Mouse (Mus musculus) induced T-regulatory cell, adult 2 months (primary cell): Measurements from ENCODE around the gene Exosc8.
"Not testable (repeated sequence)": the region's sequence is repeated elsewhere in the genome, so short reads cannot be mapped to it uniquely, and the experiment has no call there.

Experiments
- DNase-seq: peaks from one replicate; pipeline ENCODE4 v3.0.0-alpha.2; 2012; ENCODE audit warnings: low read depth

Gene Exosc8

GRCm38 (mm10) chr3:54734411-54735246 lies 564 bp downstream of the Exosc8 start:
- DNase-seq: peak; percentile 94

DNA sequence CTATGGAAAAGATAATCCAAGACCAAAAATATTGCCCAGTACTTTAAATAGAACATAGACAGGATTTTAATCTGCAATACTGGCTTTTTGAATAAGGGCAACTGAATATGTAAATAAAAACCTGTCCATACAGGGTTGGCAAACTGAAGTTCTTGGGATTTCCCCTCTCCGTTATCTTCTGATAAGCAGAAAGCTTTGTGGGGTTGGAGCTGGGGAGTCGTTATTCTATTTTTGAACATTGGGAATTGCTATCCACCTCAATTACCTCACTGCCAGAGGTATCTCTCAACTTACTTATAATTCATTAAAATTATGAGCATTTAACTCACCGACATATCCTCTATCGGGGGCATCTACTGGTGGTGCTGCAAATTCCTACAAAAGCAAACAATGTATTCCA lies 2.8 kb downstream of the Exosc8 start:
- DNase-seq: no peak

DNA sequence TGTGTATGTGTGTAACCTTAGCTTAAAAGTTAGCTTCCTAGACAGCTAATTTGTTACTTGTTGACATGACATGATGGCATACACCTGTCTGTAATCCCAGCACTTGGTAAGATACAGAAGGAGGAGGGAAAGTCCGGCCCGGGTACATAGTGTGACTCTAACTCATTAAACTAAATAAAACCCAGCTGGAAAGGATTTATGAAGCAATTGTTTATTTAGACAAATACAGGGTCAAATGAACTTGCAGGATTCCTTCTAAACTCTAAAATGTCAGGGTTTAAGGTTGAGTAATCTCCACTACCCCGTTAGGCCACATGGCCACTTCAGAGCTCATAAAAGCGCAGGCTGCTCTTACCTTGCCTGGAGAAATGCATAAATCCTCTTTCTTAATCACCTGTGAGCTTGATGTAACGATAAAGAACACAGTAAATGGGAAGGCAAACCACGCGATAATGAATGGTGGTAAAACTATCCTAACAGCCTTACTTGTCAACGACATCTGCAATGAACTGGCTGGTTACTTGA lies 3.5 kb downstream of the Exosc8 start:
- no peak for DNase-seq

- DNase-seq: peak; percentile 56
Measured at GRCm38 (mm10) chr3:54728100-54728499, 7.1 kb downstream of the Exosc8 start.

- peak; percentile 52 for DNase-seq
Measured at GRCm38 (mm10) chr3:54727588-54727987, 7.6 kb downstream of the Exosc8 start.

DNA sequence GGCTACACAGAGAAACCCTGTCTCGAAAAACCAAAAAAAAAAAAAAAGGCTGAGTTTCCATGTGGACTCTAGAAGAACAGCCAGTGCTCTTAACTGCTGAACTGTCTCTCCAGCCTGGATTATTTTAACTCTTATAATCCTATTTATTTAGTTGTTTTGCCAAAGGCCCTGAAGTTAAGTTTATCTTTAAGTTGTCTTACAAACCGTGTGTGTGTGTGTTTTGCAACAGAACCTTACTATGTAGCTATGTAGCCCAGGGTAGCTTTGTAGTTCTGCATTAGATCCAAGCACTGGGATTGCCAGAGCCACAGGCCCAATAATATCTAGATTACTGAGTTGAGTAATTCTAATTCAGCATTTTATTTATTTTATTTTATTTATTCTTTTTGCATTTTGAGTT lies 9.8 kb downstream of the Exosc8 start:
- peak; percentile 30 for DNase-seq

GRCm38 (mm10) chr3:54723741-54724500 lies 11.3 kb downstream of the Exosc8 start:
- DNase-seq: peak; percentile 89

DNA sequence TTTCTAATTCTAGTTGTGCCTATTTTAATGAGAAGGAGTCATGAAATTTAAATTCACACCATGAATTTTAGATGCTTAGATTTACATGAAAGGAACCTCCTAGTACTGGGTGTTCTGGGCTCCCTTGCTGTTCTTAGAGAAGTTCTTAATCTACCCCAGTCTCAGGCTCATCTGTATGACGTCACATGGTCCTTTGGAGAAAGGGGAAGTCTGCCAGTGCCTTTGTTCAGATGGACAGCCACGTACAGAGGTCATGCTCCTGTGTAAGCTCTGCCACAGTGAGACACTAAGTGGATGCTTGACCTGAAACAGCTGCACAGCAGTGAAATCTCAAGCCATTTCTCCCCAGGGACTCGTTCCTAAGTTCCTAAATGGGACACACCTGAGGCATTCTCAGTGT lies 16.2 kb downstream of the Exosc8 start:
- no peak for DNase-seq

DNA sequence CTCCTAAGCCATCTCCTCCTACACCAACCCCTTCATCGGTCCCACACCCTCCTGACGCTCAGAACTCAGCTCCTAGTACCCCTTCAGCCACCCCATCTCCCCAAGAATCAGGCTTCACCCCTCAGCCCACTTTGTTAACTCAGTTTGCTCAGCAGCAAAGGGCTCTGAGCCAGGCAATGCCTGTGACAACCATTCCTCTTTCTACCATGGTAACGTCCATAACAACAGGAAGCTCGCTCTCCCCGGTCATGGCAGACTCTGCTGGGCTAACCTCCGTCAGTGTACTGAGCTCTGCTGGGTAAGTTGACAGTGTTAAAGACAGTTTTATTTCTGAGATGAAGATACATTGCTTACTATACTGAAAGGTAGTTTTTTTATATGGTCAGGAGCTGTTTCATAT lies 17.8 kb downstream of the Exosc8 start:
- no peak for DNase-seq

DNA sequence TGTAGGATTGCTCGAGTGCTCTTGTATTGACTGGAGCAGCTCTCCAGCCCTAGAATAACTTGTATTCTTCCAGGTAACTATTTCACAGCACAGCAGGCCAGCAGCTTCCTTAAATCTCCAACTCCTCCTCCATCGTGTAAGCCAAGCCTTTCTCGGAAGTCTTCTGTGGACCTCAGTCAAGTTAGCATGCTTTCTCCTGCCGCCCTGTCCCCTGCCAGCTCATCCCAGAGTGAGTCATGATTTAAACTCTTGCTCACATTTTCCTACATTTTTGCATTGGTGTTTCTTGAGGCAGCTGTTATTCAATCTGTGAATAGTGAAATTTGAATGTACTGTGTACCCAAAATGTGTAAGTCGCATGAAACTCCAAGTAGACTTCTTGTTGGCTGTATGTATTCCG lies 19.7 kb downstream of the Exosc8 start:
- DNase-seq: no peak

GRCm38 (mm10) chr3:54714253-54714652 lies 20.9 kb downstream of the Exosc8 start, which contains the start of gene Gm21958:
Gene Gm21958, minus strand, starts transcription at chr3:54714353.
- no peak for DNase-seq

DNA sequence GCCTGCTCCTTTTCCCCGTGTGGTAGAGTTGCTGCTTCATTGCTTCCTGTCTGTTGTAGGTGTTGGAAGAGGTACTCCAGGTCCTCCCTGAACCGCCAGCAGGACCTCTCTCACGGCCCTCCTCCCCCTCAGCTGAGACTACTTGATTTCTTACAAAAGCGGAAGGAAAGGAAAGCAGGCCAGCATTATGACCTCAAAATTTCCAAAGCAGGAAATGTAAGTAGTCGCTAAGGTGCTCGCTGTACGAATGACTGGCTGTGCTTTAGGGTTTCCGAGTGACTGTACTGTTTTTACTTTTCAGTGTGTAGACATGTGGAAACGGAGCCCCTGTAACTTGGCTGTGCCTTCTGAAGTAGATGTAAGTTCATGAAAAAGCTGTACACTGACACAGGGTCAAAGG lies 26.2 kb downstream of the Exosc8 start:
- peak; percentile 82 for DNase-seq

- DNase-seq: not testable (repeated sequence)
Measured at GRCm38 (mm10) chr3:54704106-54704505, 31.1 kb downstream of the Exosc8 start.

DNA sequence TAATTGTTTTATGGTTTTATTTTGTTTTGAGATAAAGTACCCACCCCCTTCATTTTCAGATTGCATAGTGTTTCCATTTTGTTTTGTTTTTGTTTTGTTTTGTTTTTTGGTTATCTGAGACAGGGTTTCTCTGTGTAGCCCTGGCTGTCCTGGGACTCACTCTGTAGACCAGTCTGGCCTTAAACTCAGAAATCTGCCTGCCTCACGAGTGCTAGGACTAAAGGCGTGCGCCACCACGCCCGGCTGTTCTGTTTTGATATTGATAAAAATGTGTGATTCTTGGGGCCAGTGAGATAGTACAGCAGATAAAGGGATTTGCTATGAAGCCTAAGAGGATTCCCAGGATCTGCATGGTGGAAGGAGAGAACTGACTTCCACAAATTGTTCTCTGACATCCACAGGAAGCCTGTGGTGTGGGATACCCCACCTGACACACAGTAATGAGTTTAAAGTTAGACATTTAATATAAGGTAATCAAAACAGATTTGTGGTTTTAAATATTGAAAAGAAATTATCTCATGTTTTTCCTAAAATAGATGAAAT lies 35.4 kb downstream of the Exosc8 start:
- DNase-seq: no peak

DNA sequence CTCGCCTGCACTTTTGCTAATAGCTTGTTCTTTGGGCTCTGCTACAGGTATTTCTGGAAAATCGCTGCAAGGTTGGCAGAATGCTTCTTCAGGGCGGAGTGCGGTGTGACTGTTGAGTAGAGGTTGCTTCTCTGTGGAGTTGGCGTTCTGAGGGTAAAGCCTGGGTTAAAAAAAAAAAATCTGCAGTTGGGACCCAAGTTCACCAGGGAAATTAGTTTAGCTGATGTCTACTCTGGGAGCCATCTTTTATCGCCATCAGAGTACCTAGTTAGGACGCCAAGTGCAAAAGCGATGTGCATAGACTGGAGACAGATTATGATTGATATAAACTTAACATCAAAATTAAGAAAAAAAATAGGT lies 42.2 kb downstream of the Exosc8 start:
- no peak for DNase-seq

- peak; percentile 96 for DNase-seq
Measured at GRCm38 (mm10) chr3:54692202-54693055, 42.8 kb downstream of the Exosc8 start, which contains the start of gene Supt20. Gene Supt20, plus strand, starts transcription at chr3:54692807.

- DNase-seq: peak; percentile 55
Measured at GRCm38 (mm10) chr3:54689091-54689490, 46.1 kb downstream of the Exosc8 start.

GRCm38 (mm10) chr3:54687245-54687644 lies 47.9 kb downstream of the Exosc8 start:
- DNase-seq: no peak

- no peak for DNase-seq
Measured at GRCm38 (mm10) chr3:54685202-54685601, 50.0 kb downstream of the Exosc8 start.

DNA sequence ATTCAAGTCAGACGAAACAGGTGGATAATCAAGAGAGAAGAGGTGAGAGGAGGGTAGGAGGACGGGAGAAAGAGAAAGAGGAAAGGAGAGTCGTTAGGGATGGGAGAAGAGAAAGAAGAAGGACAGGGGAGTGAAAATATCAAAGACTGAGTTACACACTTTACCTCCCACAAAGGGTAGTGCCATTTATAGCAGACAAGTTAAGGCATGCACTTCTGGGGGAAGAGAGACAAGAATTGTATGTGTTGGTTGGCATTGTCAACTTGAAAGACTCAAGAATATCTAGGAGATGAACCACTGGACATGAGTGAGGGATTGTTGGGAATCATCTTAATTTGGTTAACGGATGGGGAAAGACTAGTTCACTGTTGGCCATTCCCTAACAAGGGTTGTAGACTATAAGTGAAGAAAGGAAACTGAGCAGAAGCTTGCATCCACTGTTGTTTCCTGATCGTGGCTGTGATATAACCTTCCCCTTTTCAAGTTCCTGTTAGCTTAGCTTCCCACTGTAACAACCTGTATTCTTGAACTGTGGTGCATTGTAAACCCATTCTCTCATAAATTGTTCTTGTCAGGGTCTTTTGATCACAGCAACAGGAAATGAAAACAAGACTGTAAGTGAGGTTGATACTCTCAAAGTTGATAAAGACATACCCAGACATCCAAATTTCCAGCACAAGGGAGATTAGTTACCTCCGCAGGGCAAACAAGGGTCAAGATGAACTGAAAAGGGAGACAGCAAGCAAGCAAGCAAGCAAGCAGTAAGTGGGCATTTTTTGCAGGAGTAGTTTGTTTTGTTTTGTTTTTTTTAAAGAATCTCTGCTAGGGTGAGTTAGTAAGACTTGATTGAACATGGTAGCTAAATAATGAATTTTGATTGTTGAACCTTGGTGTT lies 53.6 kb downstream of the Exosc8 start:
- DNase-seq: no peak
